Mouse (Mus musculus): ENCODE data around the gene Smim4. TPM values are rescaled to one million over a fixed set of nuclear protein-coding genes. Genes with fewer than 3 reads are reported as not detected.

Gene Smim4
- polyA plus RNA-seq, 1 experiment from 2014 or later = 51.3 TPM

DNA sequence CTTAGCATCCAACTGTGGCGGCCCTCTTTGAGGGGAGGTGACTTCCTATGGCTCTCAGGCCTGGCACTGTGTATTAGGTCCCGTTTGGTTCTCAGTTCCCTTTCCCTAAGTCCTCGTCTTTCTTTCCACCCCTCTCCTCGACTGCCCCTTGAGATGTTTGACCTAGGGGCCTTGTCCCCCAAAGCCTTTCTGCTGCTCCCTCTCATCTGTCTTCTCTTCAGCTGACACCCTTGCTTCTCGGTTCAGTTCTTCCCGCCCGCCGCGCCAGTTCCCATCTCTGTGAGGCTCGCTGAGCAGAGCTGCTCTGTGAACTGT is 8.5 kb upstream of the Smim4 start:
- peaks cover 8% of the 10 kb centered on the region; the same call in 1 of the 2 replicates for H3K36me3 ChIP-seq (replicated peaks)
- 88% methylated on average over 10 of the region's 10 CpGs for WGBS

DNA sequence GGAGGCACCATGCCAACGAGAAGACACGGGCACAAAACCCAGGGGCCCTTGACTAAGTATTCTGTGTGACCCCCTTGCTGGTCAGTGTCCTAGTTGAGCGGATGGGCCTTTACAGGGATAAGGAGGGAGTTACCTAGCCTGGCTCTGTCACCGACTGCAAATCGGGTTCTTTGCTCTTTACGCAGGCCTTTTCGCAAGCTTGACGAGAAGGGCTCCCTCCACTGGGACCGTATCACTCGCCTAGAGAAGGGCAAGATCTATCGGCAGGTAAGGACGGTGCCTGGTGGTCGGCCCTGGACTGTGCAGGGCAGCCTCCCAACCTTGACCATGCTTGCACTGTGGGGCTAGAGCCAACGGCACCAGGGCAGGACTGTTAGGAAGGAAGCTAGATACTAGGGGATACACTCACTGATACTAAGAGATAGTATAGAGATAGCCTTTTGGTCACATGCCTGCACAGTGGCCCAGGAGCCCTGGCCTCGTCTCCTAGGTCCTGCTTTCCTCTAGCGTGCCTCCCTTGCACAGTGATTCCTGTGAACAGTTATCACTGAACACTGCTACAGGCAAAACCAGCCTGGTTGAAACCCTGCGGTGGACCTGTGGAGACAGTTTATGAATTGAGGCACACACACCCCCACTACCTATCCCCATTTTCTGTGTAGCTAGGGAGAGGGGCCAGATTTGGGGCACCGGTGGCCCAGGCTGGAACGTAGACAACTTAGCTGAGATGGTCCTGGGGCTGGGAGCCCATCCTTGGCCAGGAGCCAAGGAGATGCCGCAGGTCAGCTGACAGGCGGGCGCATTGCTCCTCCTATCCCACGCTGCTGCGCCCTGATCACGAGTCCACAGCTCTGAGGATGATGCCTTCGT is 7.9 kb upstream of the Smim4 start:
- H3K4me1 ChIP-seq = peaks cover 29% of the 10 kb centered on the region
- WGBS = 91% methylated on average over 26 of the region's 26 CpGs
- peaks cover 8% of the 10 kb centered on the region; the same call in 1 of the 2 replicates for H3K36me3 ChIP-seq (replicated peaks)
- ATAC-seq (replicated peaks) = no peak
- no peaks in the 10 kb centered on the region for H3K27me3 ChIP-seq (replicated peaks)
- no peak overlapping the region for H3K4me2 ChIP-seq
- no peaks in the 10 kb centered on the region for H3K9me3 ChIP-seq
- no peak overlapping the region for H3K4me3 ChIP-seq
- H3K27ac ChIP-seq = no peak overlapping the region
- no peak overlapping the region for H3K9ac ChIP-seq

More for the DNA sequence above, 8.5 kb upstream of the Smim4 start:
- H3K9me3 ChIP-seq = no peaks in the 10 kb centered on the region
- H3K4me2 ChIP-seq = no peak overlapping the region
- no peak overlapping the region for H3K9ac ChIP-seq
- ATAC-seq (replicated peaks) = no peak
- H3K4me1 ChIP-seq = peaks cover 23% of the 10 kb centered on the region
- no peak overlapping the region for H3K4me3 ChIP-seq
- no peaks in the 10 kb centered on the region for H3K27me3 ChIP-seq (replicated peaks)
- no peak overlapping the region for H3K27ac ChIP-seq

DNA sequence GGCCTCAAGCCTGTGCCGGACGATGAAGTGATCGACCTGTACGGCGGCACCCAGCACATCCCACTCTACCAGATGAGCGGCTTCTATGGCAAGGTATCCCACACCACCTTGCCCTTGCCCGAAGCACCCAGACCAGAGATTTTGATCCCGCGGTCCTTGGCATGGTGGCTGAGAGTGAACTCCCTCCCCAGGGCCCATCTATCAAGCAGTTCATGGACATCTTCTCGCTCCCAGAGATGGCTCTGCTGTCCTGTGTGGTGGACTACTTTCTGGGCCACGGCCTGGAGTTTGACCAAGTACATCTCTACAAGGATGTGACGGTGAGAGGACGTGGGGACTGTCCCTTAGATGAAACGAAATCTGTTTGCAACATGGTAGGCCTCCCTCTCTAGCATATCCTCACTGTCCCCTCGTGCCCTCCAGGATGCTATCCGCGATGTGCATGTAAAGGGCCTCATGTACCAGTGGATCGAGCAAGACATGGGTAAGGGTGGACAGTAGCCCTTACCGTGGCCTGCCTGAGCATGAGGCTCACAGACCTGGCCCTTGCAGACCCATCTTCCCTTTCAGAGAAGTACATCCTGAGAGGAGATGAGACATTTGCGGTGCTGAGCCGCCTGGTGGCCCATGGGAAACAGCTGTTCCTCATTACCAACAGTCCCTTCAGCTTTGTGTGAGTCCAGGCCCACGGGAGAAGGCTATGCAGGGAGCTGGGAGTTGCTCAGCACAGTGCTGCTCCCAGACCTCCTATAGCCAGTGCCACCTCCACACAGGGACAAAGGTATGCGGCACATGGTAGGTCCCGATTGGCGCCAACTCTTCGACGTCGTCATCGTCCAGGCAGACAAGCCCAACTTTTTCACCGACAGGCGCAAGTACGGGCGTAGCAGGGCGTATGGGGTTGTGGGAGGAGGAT is 7.0 kb upstream of the Smim4 start:
- H3K4me1 ChIP-seq = peaks cover 31% of the 10 kb centered on the region
- H3K9me3 ChIP-seq = no peaks in the 10 kb centered on the region
- ATAC-seq (replicated peaks) = no peak
- H3K4me2 ChIP-seq = no peak overlapping the region
- no peaks in the 10 kb centered on the region for H3K27me3 ChIP-seq (replicated peaks)
- 96% methylated on average over 34 of the region's 34 CpGs for WGBS
- H3K9ac ChIP-seq = no peak overlapping the region
- H3K27ac ChIP-seq = no peak overlapping the region
- peaks cover 8% of the 10 kb centered on the region; the same call in 1 of the 2 replicates for H3K36me3 ChIP-seq (replicated peaks)
- H3K4me3 ChIP-seq = no peak overlapping the region

- Histone ChIP-seq H3K9ac (no peak overlapping the region), H3K4me1 (peaks cover 42% of the 10 kb centered on the region), H3K4me3 (no peak overlapping the region), H3K9me3 (no peaks in the 10 kb centered on the region), H3K36me3 (replicated peaks) (peaks cover under 1% of the 10 kb centered on the region; the same call in 1 of the 2 replicates), H3K27ac (peak overlapping the region; percentile 40), H3K4me2 (peak overlapping the region; percentile 61; the same call in 1 of the 2 replicates), H3K27me3 (replicated peaks) (no peaks in the 10 kb centered on the region)
- WGBS = 83% methylated on average over 25 of the region's 25 CpGs
- no peak for ATAC-seq (replicated peaks)
Measured at GRCm38 (mm10) chr14:31134015-31135000, 5.6 kb upstream of the Smim4 start.

GRCm38 (mm10) chr14:31133023-31133665 is 4.4 kb upstream of the Smim4 start:
- Histone ChIP-seq H3K4me2 (peak overlapping the region; percentile 61), H3K9me3 (no peaks in the 10 kb centered on the region), H3K4me3 (no peak overlapping the region), H3K36me3 (replicated peaks) (no peaks in the 10 kb centered on the region; the same call in 1 of the 2 replicates), H3K9ac (no peak overlapping the region; the same call in 1 of the 2 replicates), H3K27ac (no peak overlapping the region), H3K4me1 (peaks cover 47% of the 10 kb centered on the region), H3K27me3 (replicated peaks) (no peaks in the 10 kb centered on the region)
- WGBS = 74% methylated on average over 11 of the region's 11 CpGs
- ATAC-seq (replicated peaks) = no peak

- Histone ChIP-seq H3K4me3 (peak overlapping the region; percentile 80), H3K9ac (no peak overlapping the region), H3K4me2 (peak overlapping the region; percentile 61), H3K4me1 (peaks cover 51% of the 10 kb centered on the region), H3K36me3 (replicated peaks) (no peaks in the 10 kb centered on the region; the same call in 1 of the 2 replicates), H3K27me3 (replicated peaks) (no peaks in the 10 kb centered on the region), H3K9me3 (no peaks in the 10 kb centered on the region), H3K27ac (no peak overlapping the region)
- ATAC-seq (replicated peaks) = no peak
- 89% methylated on average over 7 of the region's 7 CpGs for WGBS
Measured at GRCm38 (mm10) chr14:31132491-31132975, 3.8 kb upstream of the Smim4 start.

DNA sequence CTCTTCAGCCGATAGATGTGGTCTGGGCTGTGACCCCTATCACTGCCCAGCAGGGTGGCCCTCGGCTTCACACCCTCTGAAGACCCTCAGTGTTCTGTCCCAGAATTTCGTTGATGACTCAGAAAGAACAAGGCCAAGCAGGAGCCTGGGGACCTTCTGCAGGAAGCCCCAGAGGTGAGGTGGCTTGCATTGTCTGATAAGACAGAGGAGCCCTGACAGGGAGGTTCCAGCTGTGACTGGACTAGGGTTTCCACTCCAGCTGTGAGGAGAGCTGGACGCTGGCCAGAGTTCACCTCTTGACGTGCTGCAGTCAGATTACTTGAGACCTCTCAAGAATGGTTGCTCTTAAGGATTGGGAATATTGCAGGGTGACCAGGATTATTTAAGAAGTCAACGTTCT is 3.3 kb upstream of the Smim4 start:
- no peak for ATAC-seq (replicated peaks)
- Histone ChIP-seq H3K4me3 (peak overlapping the region; percentile 80), H3K4me1 (peaks cover 56% of the 10 kb centered on the region), H3K27me3 (replicated peaks) (no peaks in the 10 kb centered on the region), H3K9ac (peak overlapping the region; percentile 64), H3K27ac (no peak overlapping the region), H3K4me2 (peak overlapping the region; percentile 61), H3K36me3 (replicated peaks) (no peaks in the 10 kb centered on the region; the same call in 1 of the 2 replicates), H3K9me3 (no peaks in the 10 kb centered on the region)
- 10% methylated on average over 6 of the region's 6 CpGs for WGBS

DNA sequence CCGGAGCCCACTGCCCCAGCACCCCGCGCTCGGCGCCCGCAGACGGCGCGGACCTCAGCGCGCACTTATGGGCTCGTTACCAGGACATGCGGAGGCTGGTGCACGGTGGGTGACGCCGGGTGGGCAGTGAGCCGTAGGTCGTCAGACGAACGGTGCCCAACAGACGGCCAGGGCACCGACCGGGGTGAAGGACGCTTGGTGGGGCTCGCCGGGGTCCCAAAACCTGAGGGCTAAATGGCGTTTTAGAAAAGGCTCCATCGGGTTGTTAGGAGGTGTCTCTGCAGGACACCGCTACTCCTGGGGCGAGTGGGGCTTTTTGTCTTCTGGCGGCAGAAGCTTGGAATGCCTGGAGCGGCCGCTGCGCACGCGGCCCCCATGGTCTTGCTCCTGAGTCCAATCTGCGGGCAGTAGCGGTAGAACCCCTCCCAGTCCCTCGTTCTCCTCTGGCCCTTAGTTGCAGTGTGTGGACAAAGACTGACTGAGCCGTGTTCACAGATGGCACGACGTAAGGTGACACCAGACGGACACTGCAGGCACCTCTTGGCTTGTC is 2.6 kb upstream of the Smim4 start:
- H3K9me3 ChIP-seq = no peaks in the 10 kb centered on the region
- WGBS = under 1% methylated on average over 43 of the region's 43 CpGs
- H3K4me2 ChIP-seq = peak overlapping the region; percentile 61
- H3K4me1 ChIP-seq = peaks cover 60% of the 10 kb centered on the region
- H3K36me3 ChIP-seq (replicated peaks) = no peaks in the 10 kb centered on the region; the same call in 1 of the 2 replicates
- H3K27ac ChIP-seq = peak overlapping the region; percentile 90
- H3K4me3 ChIP-seq = peak overlapping the region; percentile 80
- peak; percentile 12; the same call in 1 of the 2 replicates for ATAC-seq (replicated peaks)
- peak overlapping the region; percentile 64 for H3K9ac ChIP-seq
- H3K27me3 ChIP-seq (replicated peaks) = no peaks in the 10 kb centered on the region

DNA sequence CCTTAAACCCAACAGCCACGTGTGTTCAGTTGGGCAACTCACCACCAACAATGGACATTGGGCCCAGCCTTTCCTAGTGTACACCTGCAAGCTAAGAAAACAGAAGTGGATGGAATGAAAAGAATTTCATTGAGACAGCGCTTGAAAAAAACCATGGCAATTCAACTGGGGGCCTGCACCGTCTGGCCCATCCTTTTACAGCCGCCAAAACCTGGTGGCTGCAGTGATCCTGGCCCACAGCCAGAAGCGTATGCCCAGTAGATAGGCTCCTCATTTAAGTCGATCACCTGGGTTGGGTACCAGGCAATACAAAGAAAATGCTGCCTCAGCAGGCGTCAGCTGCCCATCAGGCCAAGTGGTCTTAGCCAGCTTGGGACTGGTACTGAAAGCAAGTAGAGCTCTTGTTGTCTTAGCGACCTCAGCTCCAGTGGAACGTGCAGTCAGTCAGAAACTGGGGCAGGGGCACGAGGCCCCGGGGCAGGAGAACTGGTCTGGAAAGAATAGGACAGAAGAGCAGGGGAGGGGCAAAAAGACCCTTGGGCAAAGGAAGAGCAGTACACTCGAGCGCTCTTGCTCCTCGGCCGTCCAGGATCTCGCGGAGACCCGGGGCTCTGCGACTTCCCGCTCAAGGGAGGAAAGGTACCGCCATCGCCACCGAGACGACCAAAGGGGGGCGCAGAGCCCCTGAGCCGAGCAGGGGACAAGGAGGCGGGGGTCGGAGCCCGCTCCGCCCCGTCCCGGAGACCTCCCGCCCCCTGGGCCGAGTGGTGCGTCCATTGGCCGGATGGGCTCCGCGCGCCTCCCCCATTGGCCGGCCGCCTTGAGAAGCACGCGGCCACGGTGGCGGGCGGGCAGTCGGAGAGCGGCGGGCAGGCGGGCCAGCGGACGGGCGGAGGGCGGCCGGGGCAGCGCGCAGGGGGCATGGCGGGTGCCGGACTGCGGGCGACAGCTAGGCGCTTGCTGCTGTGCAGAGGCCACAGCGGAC is 1.8 kb upstream of the Smim4 start, which contains the start of gene Nt5dc2:
Gene Nt5dc2, plus strand, starts transcription at position 818 of the 985 bp plus-strand sequence.
- peak; percentile 83 for ATAC-seq (replicated peaks)
- Histone ChIP-seq H3K36me3 (replicated peaks) (no peaks in the 10 kb centered on the region), H3K4me2 (peak within 1 kb of the TSS; percentile 61), H3K4me3 (peak within 1 kb of the TSS; percentile 80), H3K9me3 (no peaks in the 10 kb centered on the region), H3K9ac (peak within 1 kb of the TSS; percentile 64), H3K27ac (peak within 1 kb of the TSS; percentile 90), H3K27me3 (replicated peaks) (no peaks in the 10 kb centered on the region), H3K4me1 (peaks cover 64% of the 10 kb centered on the region)
- WGBS = 4% methylated on average over 62 of the region's 63 CpGs

Measured in midbrain, embryonic 15.5 days (tissue).